Comparison of ENCODE assay signal across 19 mouse cellular contexts in the genomic region with DNA sequence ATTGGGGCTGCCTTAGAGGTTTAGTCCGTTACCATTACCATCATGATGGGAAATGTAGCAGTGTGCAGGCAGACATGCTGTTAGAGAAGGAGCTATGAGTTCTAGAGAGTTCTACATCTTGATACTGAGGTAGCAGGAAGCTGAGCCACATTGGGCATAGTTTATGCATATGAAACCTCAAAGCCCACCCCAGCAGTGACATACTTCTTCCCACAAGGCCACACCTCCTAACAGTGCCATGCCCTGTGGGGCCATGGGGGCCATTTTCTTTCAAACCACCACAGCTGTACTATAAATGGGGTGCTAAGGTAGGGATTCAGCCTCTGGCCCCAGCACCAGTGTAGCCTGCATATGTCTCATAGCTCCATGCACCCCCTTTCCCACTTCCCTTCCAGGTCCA. TPM values are rescaled to one million over a fixed set of nuclear protein-coding genes. Genes with fewer than 3 reads are reported as not detected.
DNase-seq lines count a peak whose midpoint lies in the region; ATAC-seq and TF ChIP-seq lines count a peak whose summit lies in the region.
"Had no signal": no experiment of that assay in that cellular context is flagged by ENCODE, and none has a peak within 500 bp of the region (broad histone marks: within the 10 kb centered on the region; RNA-seq: fewer than 3 reads in every experiment).

No protein-coding gene starts in this region.

- peak overlapping the region; percentile 32; the same call in 1 of the 2 replicates for H3K27ac ChIP-seq in heart, postnatal 0 days (ENCODE audit: low read depth)
- peak overlapping the region; percentile 92 for H3K27ac ChIP-seq in liver, embryonic 13.5 days
- H3K27ac ChIP-seq: kidney, embryonic 15.5 days; macrophage; stomach, embryonic 15.5 days had no signal

- no peaks in the 10 kb centered on the region for H3K27me3 ChIP-seq in erythroblast, embryonic 14.5 days (ENCODE audit: control insufficient read depth)
- H3K27me3 ChIP-seq in heart, postnatal 0 days (ENCODE audit: control insufficient read depth, insufficient read depth, low read length): no peaks in the 10 kb centered on the region
- no peaks in the 10 kb centered on the region for H3K27me3 ChIP-seq in liver, embryonic 13.5 days
- H3K27me3 ChIP-seq: kidney, embryonic 15.5 days; stomach, embryonic 15.5 days had no signal

- peaks cover 81% of the 10 kb centered on the region for H3K4me1 ChIP-seq in erythroblast, embryonic 14.5 days (ENCODE audit: control insufficient read depth)
- peaks cover 9% of the 10 kb centered on the region; the same call in 1 of the 2 replicates for H3K4me1 ChIP-seq in heart, postnatal 0 days (ENCODE audit: control insufficient read depth, insufficient read depth)
- H3K4me1 ChIP-seq in liver, embryonic 13.5 days (replicated peaks): peaks cover 72% of the 10 kb centered on the region
- H3K4me1 ChIP-seq: stomach, embryonic 15.5 days had no signal

- no peak for ATAC-seq in erythroblast, adult 5-6 weeks (replicated peaks; ENCODE audit: low FRiP score, poor library complexity, severe bottlenecking)
- ATAC-seq in heart, postnatal 0 days (ENCODE audit: insufficient read depth, low read depth): no peak
- ATAC-seq in common myeloid progenitor, adult 5-6 weeks (replicated peaks; ENCODE audit: low read depth, poor library complexity, severe bottlenecking): peak; percentile 33
- no peak for ATAC-seq in liver, embryonic 13.5 days (ENCODE audit: low read depth)
- ATAC-seq: CD4-positive, CD25-positive, alpha-beta regulatory T cell, adult 4 months; forebrain, embryonic 16.5 days; inflammation-experienced regulatory T-cells, adult 6 months; midbrain, embryonic 16.5 days had no signal

- H3K9ac ChIP-seq in heart, postnatal 0 days (replicated peaks; ENCODE audit: low read depth, low read length): no peak overlapping the region
- H3K9ac ChIP-seq in liver, embryonic 13.5 days: peak overlapping the region; percentile 70
- H3K9ac ChIP-seq: kidney, embryonic 15.5 days; lung, embryonic 14.5 days; stomach, embryonic 15.5 days had no signal

- no peak for TF ChIP-seq EP300 in heart, postnatal 0 days (IDR thresholded peaks at IDR 0.05; ENCODE audit: low read depth)

- DNase-seq in heart, postnatal 0 days (ENCODE audit: low spot score): no peak
- no peak for DNase-seq in heart, postnatal 14 days
- peak; percentile 20 for DNase-seq in liver, embryonic 13.5 days
- no peak for DNase-seq in kidney, postnatal 14 days
- DNase-seq in kidney, adult 8-10 months: no peak
- DNase-seq: cerebellum, postnatal 14 days; layer of hippocampus, postnatal 36 days; lung, embryonic 14.5 days; thymus, postnatal 36 days had no signal

- peaks cover 97% of the 10 kb centered on the region for H3K36me3 ChIP-seq in erythroblast, embryonic 14.5 days (ENCODE audit: control insufficient read depth)
- peaks cover 29% of the 10 kb centered on the region for H3K36me3 ChIP-seq in heart, postnatal 0 days (replicated peaks; ENCODE audit: control insufficient read depth, insufficient read depth, low read length)
- peaks cover 61% of the 10 kb centered on the region for H3K36me3 ChIP-seq in liver, embryonic 13.5 days

- no peaks in the 10 kb centered on the region for H3K9me3 ChIP-seq in erythroblast, embryonic 14.5 days (ENCODE audit: control insufficient read depth, low read length)
- H3K9me3 ChIP-seq in heart, postnatal 0 days (replicated peaks; ENCODE audit: control insufficient read depth, low read length): no peaks in the 10 kb centered on the region
- H3K9me3 ChIP-seq in liver, embryonic 13.5 days (replicated peaks): no peaks in the 10 kb centered on the region
- H3K9me3 ChIP-seq: kidney, embryonic 15.5 days; stomach, embryonic 15.5 days had no signal

- intact Hi-C loops in heart, postnatal 14 days (cut with DNase I): no loop called here

- no peak overlapping the region for H3K4me2 ChIP-seq in heart, postnatal 0 days (ENCODE audit: low read depth, low read length)
- H3K4me2 ChIP-seq in liver, embryonic 13.5 days: peak overlapping the region; percentile 80
- H3K4me2 ChIP-seq: kidney, embryonic 15.5 days; lung, embryonic 14.5 days; stomach, embryonic 15.5 days had no signal

- 97% methylated on average over 1 of the region's 1 CpGs for WGBS in heart, postnatal 0 days
- WGBS in liver, embryonic 13.5 days (ENCODE audit: insufficient replicate concordance): 86% methylated on average over 1 of the region's 1 CpGs

- TF ChIP-seq CTCF in heart, postnatal 0 days (IDR thresholded peaks at IDR 0.05; ENCODE audit: low read depth): no peak

- peak overlapping the region; percentile 58 for H3K4me3 ChIP-seq in erythroblast, embryonic 14.5 days (replicated peaks)
- no peak overlapping the region for H3K4me3 ChIP-seq in heart, postnatal 0 days (ENCODE audit: low read depth, low read length)
- H3K4me3 ChIP-seq in liver, embryonic 13.5 days (replicated peaks): peak overlapping the region; percentile 44
- H3K4me3 ChIP-seq: kidney, embryonic 15.5 days; stomach, embryonic 15.5 days had no signal

RNA-seq across cellular contexts. Expression of a gene that starts 21.6 kb away (rescaled TPM):
- 2.3 and 3.2 TPM in 2 replicates for polyA plus RNA-seq in erythroblast, embryonic 14.5 days (2012)
- total RNA-seq in erythroblast, adult 5-6 weeks (2015; ENCODE audit: low replicate concordance): 2.1 and 4.0 TPM in 2 replicates
- total RNA-seq in erythroblast, adult 5-6 weeks (2017; ENCODE audit: low replicate concordance): 3.3 and 4.6 TPM in 2 replicates
- 19.5 and 20.8 TPM in 2 replicates for total RNA-seq in heart, postnatal 0 days (2014; rRNA removed; ENCODE audit: low replicate concordance)
- 10.2 and 10.8 TPM in 2 replicates for polyA plus RNA-seq in heart, postnatal 0 days (2015; fragmentation: Nextera tagmentation; extraction: Ambion mirVana)
- total RNA-seq in heart, postnatal 14 days (2021): 10 to 100 TPM; 17.0 to 18.3 TPM
- 24.2 and 30.3 TPM in 2 replicates for total RNA-seq in common myeloid progenitor, adult 5-6 weeks (2017)
- 18.4 and 19.4 TPM in 2 replicates for polyA plus RNA-seq in liver, embryonic 13.5 days (2015; fragmentation: Nextera tagmentation; extraction: Ambion mirVana)
